Mouse (Mus musculus) lung, embryonic 15.5 days (tissue): Measurements from ENCODE around the gene Otud7a. TPM values are rescaled to one million over a fixed set of nuclear protein-coding genes. Genes with fewer than 3 reads are reported as not detected.
A peak's percentile ranks its signal among the peaks of the same experiment; 100 is the strongest.

Experiments used
- ATAC-seq: fragments of 200-750 bp; cut with Nextera tagmentation; 2 replicates; pipeline ENCODE4 v1.8.0; 2017; ENCODE audit warnings: moderate number of reproducible peaks, borderline replicate concordance; ENCODE audit not compliant: low FRiP score, low TSS enrichment; ENCODE audit errors: extremely low read depth
- H3K27ac ChIP-seq: fragments of 300-500 bp; sonication (generic); 2 replicates; pipeline ENCODE4 v1.5.1; 2015; ENCODE audit warnings: moderate library complexity, mild to moderate bottlenecking, inconsistent platforms
- H3K27me3 ChIP-seq: fragments of 300-500 bp; sonication (generic); 2 replicates; pipeline ENCODE4 v1.6.1; 2015; ENCODE audit warnings: inconsistent platforms
- H3K36me3 ChIP-seq: fragments of 300-500 bp; sonication (generic); 2 replicates; pipeline ENCODE4 v1.6.1; 2015; ENCODE audit warnings: inconsistent platforms
- H3K4me1 ChIP-seq: fragments of 300-500 bp; sonication (generic); 2 replicates; pipeline ENCODE4 v1.6.1; 2015; ENCODE audit warnings: inconsistent platforms
- H3K4me2 ChIP-seq: fragments of 300-500 bp; sonication (generic); 2 replicates; pipeline ENCODE4 v1.6.1; 2015; ENCODE audit warnings: inconsistent platforms, mild to moderate bottlenecking, moderate library complexity
- H3K4me3 ChIP-seq: fragments of 300-500 bp; sonication (generic); 2 replicates; pipeline ENCODE4 v1.5.1; 2015; ENCODE audit warnings: mild to moderate bottlenecking, inconsistent platforms
- H3K9ac ChIP-seq: fragments of 300-500 bp; sonication (generic); 2 replicates; pipeline ENCODE4 v1.6.1; 2015; ENCODE audit warnings: inconsistent platforms
- H3K9me3 ChIP-seq: fragments of 300-500 bp; sonication (generic); 2 replicates; pipeline ENCODE4 v1.6.1; 2016; ENCODE audit warnings: inconsistent platforms
- WGBS: fragments of 180-500 bp; shearing (Covaris S2); methylation state at CpG from one replicate; pipeline ENCODE4 v1.1.7; 2015; 5-methylcytosine and 5-hydroxymethylcytosine counted together
- polyA plus RNA-seq: library from polyadenylated mRNA; unstranded; fragments of >200 nt; fragmentation: Nextera tagmentation; extraction: Ambion mirVana; gene quantifications from 2 replicates; pipeline ENCODE4 v1.2.1, GENCODE M21; 2015

Otud7a gene
- polyA plus RNA-seq, 1 experiment from 2014 or later: 0.19 TPM

GRCm38 (mm10) chr7:63757678-63758239 lies 313.2 kb downstream of the Otud7a start:
- Histone ChIP-seq H3K27me3 (peaks cover 85% of the 10 kb centered on the region), H3K4me1 (peaks cover 21% of the 10 kb centered on the region), H3K9ac (no peak overlapping the region), H3K4me2 (peak overlapping the region; percentile 67), H3K27ac (no peak overlapping the region), H3K4me3 (peak overlapping the region; percentile 36), H3K36me3 (no peaks in the 10 kb centered on the region), H3K9me3 (no peaks in the 10 kb centered on the region)
- under 1% methylated on average over 84 of the region's 85 CpGs for WGBS
- ATAC-seq: no peak

- H3K27me3 ChIP-seq: peaks cover 85% of the 10 kb centered on the region
- H3K4me2 ChIP-seq: peak overlapping the region; percentile 67
- ATAC-seq: no peak
- under 1% methylated on average over 82 of the region's 97 CpGs for WGBS
- no peaks in the 10 kb centered on the region for H3K36me3 ChIP-seq
- peaks cover 21% of the 10 kb centered on the region for H3K4me1 ChIP-seq
- H3K9me3 ChIP-seq: no peaks in the 10 kb centered on the region
- peak overlapping the region; percentile 36 for H3K4me3 ChIP-seq
- H3K27ac ChIP-seq: no peak overlapping the region
- no peak overlapping the region for H3K9ac ChIP-seq
Observed at GRCm38 (mm10) chr7:63758240-63758826, 313.8 kb downstream of the Otud7a start.

GRCm38 (mm10) chr7:63759606-63760005 lies 315.1 kb downstream of the Otud7a start:
- no peak overlapping the region for H3K27ac ChIP-seq
- no peak for ATAC-seq
- peaks cover 72% of the 10 kb centered on the region for H3K27me3 ChIP-seq
- H3K4me3 ChIP-seq: no peak overlapping the region
- H3K36me3 ChIP-seq: no peaks in the 10 kb centered on the region
- 25% methylated on average over 5 of the region's 5 CpGs for WGBS
- no peak overlapping the region for H3K4me2 ChIP-seq
- peaks cover 19% of the 10 kb centered on the region for H3K4me1 ChIP-seq
- H3K9ac ChIP-seq: no peak overlapping the region
- H3K9me3 ChIP-seq: no peaks in the 10 kb centered on the region

GRCm38 (mm10) chr7:63762529-63762928 lies 318.0 kb downstream of the Otud7a start:
- Histone ChIP-seq H3K9me3 (no peaks in the 10 kb centered on the region), H3K27me3 (peaks cover 43% of the 10 kb centered on the region), H3K9ac (no peak overlapping the region), H3K27ac (no peak overlapping the region), H3K4me3 (no peak overlapping the region), H3K4me2 (no peak overlapping the region), H3K36me3 (no peaks in the 10 kb centered on the region), H3K4me1 (peaks cover 12% of the 10 kb centered on the region)
- no peak for ATAC-seq
- WGBS: 76% methylated on average over 3 of the region's 3 CpGs

- no peaks in the 10 kb centered on the region for H3K9me3 ChIP-seq
- H3K4me1 ChIP-seq: no peaks in the 10 kb centered on the region
- no peak overlapping the region for H3K4me3 ChIP-seq
- H3K27ac ChIP-seq: no peak overlapping the region
- no peaks in the 10 kb centered on the region for H3K27me3 ChIP-seq
- no peak for ATAC-seq
- WGBS: 54% methylated on average over 5 of the region's 5 CpGs
- H3K36me3 ChIP-seq: no peaks in the 10 kb centered on the region
- no peak overlapping the region for H3K4me2 ChIP-seq
- H3K9ac ChIP-seq: no peak overlapping the region
Observed at GRCm38 (mm10) chr7:63768398-63769029, 324.0 kb downstream of the Otud7a start.

- H3K4me1 ChIP-seq: no peaks in the 10 kb centered on the region
- WGBS: 83% methylated on average over 1 of the region's 1 CpGs
- H3K4me3 ChIP-seq: no peak overlapping the region
- no peaks in the 10 kb centered on the region for H3K27me3 ChIP-seq
- H3K36me3 ChIP-seq: no peaks in the 10 kb centered on the region
- H3K27ac ChIP-seq: no peak overlapping the region
- H3K4me2 ChIP-seq: no peak overlapping the region
- H3K9me3 ChIP-seq: no peaks in the 10 kb centered on the region
- H3K9ac ChIP-seq: no peak overlapping the region
- ATAC-seq: no peak
Observed at GRCm38 (mm10) chr7:63773268-63773667, 328.7 kb downstream of the Otud7a start.

GRCm38 (mm10) chr7:63774291-63774690 lies 329.7 kb downstream of the Otud7a start:
- WGBS: 64% methylated on average over 1 of the region's 1 CpGs
- Histone ChIP-seq H3K4me3 (no peak overlapping the region), H3K9ac (no peak overlapping the region), H3K9me3 (no peaks in the 10 kb centered on the region), H3K36me3 (no peaks in the 10 kb centered on the region), H3K27ac (no peak overlapping the region), H3K4me1 (no peaks in the 10 kb centered on the region), H3K27me3 (no peaks in the 10 kb centered on the region), H3K4me2 (no peak overlapping the region)
- no peak for ATAC-seq

GRCm38 (mm10) chr7:63777328-63777727 lies 332.8 kb downstream of the Otud7a start:
- H3K4me3 ChIP-seq: no peak overlapping the region
- 79% methylated on average over 4 of the region's 4 CpGs for WGBS

GRCm38 (mm10) chr7:63780821-63781220 lies 336.3 kb downstream of the Otud7a start:
- Histone ChIP-seq H3K9ac (no peak overlapping the region), H3K36me3 (no peaks in the 10 kb centered on the region), H3K27me3 (no peaks in the 10 kb centered on the region), H3K4me3 (no peak overlapping the region), H3K9me3 (no peaks in the 10 kb centered on the region), H3K4me2 (no peak overlapping the region), H3K4me1 (no peaks in the 10 kb centered on the region), H3K27ac (no peak overlapping the region)
- 85% methylated on average over 3 of the region's 3 CpGs for WGBS
- no peak for ATAC-seq

More at GRCm38 (mm10) chr7:63777328-63777727, 332.8 kb downstream of the Otud7a start:
- no peaks in the 10 kb centered on the region for H3K27me3 ChIP-seq
- H3K4me2 ChIP-seq: no peak overlapping the region
- ATAC-seq: no peak
- no peaks in the 10 kb centered on the region for H3K36me3 ChIP-seq
- H3K27ac ChIP-seq: no peak overlapping the region
- H3K4me1 ChIP-seq: no peaks in the 10 kb centered on the region
- H3K9ac ChIP-seq: no peak overlapping the region
- no peaks in the 10 kb centered on the region for H3K9me3 ChIP-seq

GRCm38 (mm10) chr7:63789743-63790142 lies 345.2 kb downstream of the Otud7a start:
- WGBS: 84% methylated on average over 5 of the region's 5 CpGs
- ATAC-seq: no peak
- Histone ChIP-seq H3K4me3 (no peak overlapping the region), H3K9ac (no peak overlapping the region), H3K9me3 (no peaks in the 10 kb centered on the region), H3K4me1 (no peaks in the 10 kb centered on the region), H3K27me3 (no peaks in the 10 kb centered on the region), H3K36me3 (no peaks in the 10 kb centered on the region), H3K27ac (no peak overlapping the region), H3K4me2 (no peak overlapping the region)

GRCm38 (mm10) chr7:63796001-63796632 lies 351.6 kb downstream of the Otud7a start:
- Histone ChIP-seq H3K4me2 (no peak overlapping the region), H3K4me3 (no peak overlapping the region), H3K9ac (no peak overlapping the region), H3K4me1 (no peaks in the 10 kb centered on the region), H3K27me3 (no peaks in the 10 kb centered on the region), H3K36me3 (no peaks in the 10 kb centered on the region), H3K27ac (no peak overlapping the region), H3K9me3 (no peaks in the 10 kb centered on the region)
- 34% methylated on average over 8 of the region's 8 CpGs for WGBS
- ATAC-seq: no peak

GRCm38 (mm10) chr7:63798446-63798845 lies 353.9 kb downstream of the Otud7a start:
- Histone ChIP-seq H3K27ac (no peak overlapping the region), H3K36me3 (no peaks in the 10 kb centered on the region), H3K9me3 (no peaks in the 10 kb centered on the region), H3K9ac (no peak overlapping the region), H3K4me1 (no peaks in the 10 kb centered on the region), H3K4me2 (no peak overlapping the region), H3K27me3 (no peaks in the 10 kb centered on the region), H3K4me3 (no peak overlapping the region)
- WGBS: 72% methylated on average over 3 of the region's 3 CpGs
- no peak for ATAC-seq
